Mouse (Mus musculus) hindbrain, embryonic 12.5 days (tissue): ENCODE measurements around the gene Selplg. TPM values are rescaled to one million over a fixed set of nuclear protein-coding genes. Genes with fewer than 3 reads are reported as not detected.

Experiments used
- ATAC-seq: fragments of 200-750 bp; cut with Nextera tagmentation; 2 replicates; pipeline ENCODE4 v1.8.0; 2017; ENCODE audit warnings: moderate TSS enrichment; ENCODE audit not compliant: low FRiP score
- H3K27ac ChIP-seq: fragments of 300-500 bp; sonication (generic); 2 replicates; pipeline ENCODE4 v1.5.1; 2016; ENCODE audit warnings: mild to moderate bottlenecking
- H3K27me3 ChIP-seq: fragments of 300-500 bp; sonication (generic); 2 replicates; pipeline ENCODE4 v1.6.1; 2016; ENCODE audit warnings: mild to moderate bottlenecking
- H3K36me3 ChIP-seq: fragments of 300-500 bp; sonication (generic); 2 replicates; pipeline ENCODE4 v1.6.1; 2016; ENCODE audit warnings: mild to moderate bottlenecking
- H3K4me1 ChIP-seq: fragments of 300-500 bp; sonication (generic); 2 replicates; pipeline ENCODE4 v1.6.1; 2016
- H3K4me2 ChIP-seq: fragments of 300-500 bp; sonication (generic); replicated peaks from 2 replicates; pipeline ENCODE4 v1.6.1; 2016; ENCODE audit warnings: mild to moderate bottlenecking
- H3K4me3 ChIP-seq: fragments of 300-500 bp; sonication (generic); 2 replicates; pipeline ENCODE4 v1.5.1; 2016; ENCODE audit warnings: mild to moderate bottlenecking
- H3K9ac ChIP-seq: fragments of 300-500 bp; sonication (generic); 2 replicates; pipeline ENCODE4 v1.6.1; 2016; ENCODE audit warnings: mild to moderate bottlenecking, moderate library complexity
- H3K9me3 ChIP-seq: fragments of 300-500 bp; sonication (generic); replicated peaks from 2 replicates; pipeline ENCODE4 v1.6.1; 2016; ENCODE audit warnings: mild to moderate bottlenecking
- WGBS: fragments of 180-500 bp; shearing (Covaris S2); methylation state at CpG from one replicate; pipeline ENCODE4 v1.1.7; 2016; 5-methylcytosine and 5-hydroxymethylcytosine counted together
- polyA plus RNA-seq: library from polyadenylated mRNA; unstranded; fragments of >200 nt; fragmentation: Nextera tagmentation; extraction: Ambion mirVana; gene quantifications from 2 replicates; pipeline ENCODE4 v1.2.1, GENCODE M21; 2016

Selplg gene
- polyA plus RNA-seq, 1 experiment from 2014 or later, result 1.3 TPM

- no peak overlapping the region for H3K4me3 ChIP-seq
- no peak overlapping the region for H3K4me2 ChIP-seq
- peaks cover 12% of the 10 kb centered on the region for H3K4me1 ChIP-seq
- no peaks in the 10 kb centered on the region for H3K27me3 ChIP-seq
- no peak for ATAC-seq
- H3K27ac ChIP-seq, result 0 out of 2 replicates have a peak overlapping the region, but pooled peaks have one; percentile 61
- no peaks in the 10 kb centered on the region for H3K9me3 ChIP-seq
- H3K9ac ChIP-seq, result no peak overlapping the region
- peaks cover 64% of the 10 kb centered on the region for H3K36me3 ChIP-seq
- 75% methylated on average over 8 of the region's 8 CpGs for WGBS
Measured at GRCm38 (mm10) chr5:113850680-113851230, 18.3 kb upstream of the Selplg start.

- Histone ChIP-seq H3K4me1 (peaks cover 4% of the 10 kb centered on the region; the same call in 1 of the 2 replicates), H3K36me3 (peaks cover 90% of the 10 kb centered on the region), H3K27ac (no peak overlapping the region), H3K9me3 (no peaks in the 10 kb centered on the region), H3K4me3 (no peak overlapping the region), H3K9ac (no peak overlapping the region), H3K4me2 (no peak overlapping the region), H3K27me3 (no peaks in the 10 kb centered on the region)
- ATAC-seq, result no peak
- WGBS, result 84% methylated on average over 9 of the region's 9 CpGs
Measured at GRCm38 (mm10) chr5:113847636-113848035, 15.2 kb upstream of the Selplg start.

DNA sequence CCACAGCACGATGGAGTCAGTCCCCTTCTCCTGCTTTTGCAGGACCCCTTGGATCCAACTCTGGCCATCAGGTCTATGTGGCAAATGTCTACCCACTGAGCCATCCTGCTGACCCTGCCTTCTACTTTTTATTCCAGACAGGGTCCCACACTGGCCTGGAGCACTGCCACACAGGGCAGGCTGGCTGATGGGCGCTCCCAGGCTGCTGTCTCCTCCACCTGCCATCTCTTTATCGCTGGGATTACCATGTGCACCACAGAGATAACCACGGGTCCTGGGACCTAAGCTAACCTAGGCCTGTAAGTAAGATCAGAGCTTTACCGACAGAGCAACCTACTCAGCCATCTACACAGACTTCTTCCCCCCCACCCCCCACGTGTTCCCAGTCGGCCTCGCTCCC lies 14.2 kb upstream of the Selplg start:
- Histone ChIP-seq H3K4me1 (peaks cover 4% of the 10 kb centered on the region; the same call in 1 of the 2 replicates), H3K27me3 (no peaks in the 10 kb centered on the region), H3K4me2 (no peak overlapping the region), H3K4me3 (no peak overlapping the region), H3K9ac (no peak overlapping the region), H3K27ac (no peak overlapping the region), H3K9me3 (no peaks in the 10 kb centered on the region), H3K36me3 (peaks cover 90% of the 10 kb centered on the region)
- WGBS, result 94% methylated on average over 8 of the region's 8 CpGs
- ATAC-seq, result no peak

DNA sequence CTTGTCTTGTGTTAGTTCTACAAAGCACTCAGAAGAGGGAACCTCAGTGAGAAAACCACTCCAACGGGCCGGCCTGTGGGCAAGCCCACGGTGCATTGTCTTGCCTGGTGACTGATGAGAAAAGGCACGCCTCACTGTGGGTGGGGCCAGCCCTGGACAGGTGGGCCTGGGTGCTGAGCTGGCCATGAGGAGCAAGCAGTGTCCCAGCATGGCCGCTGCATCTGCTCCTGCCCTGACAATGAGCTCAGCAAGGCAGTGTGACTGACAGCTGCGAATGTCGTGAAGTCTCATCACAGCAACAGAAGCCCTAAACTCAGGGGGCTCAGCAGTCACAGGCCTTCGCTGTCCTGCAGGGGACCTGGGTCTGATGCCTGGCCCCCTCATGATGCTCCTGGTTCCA lies 13.2 kb upstream of the Selplg start:
- peaks cover 82% of the 10 kb centered on the region for H3K36me3 ChIP-seq
- 90% methylated on average over 8 of the region's 8 CpGs for WGBS

DNA sequence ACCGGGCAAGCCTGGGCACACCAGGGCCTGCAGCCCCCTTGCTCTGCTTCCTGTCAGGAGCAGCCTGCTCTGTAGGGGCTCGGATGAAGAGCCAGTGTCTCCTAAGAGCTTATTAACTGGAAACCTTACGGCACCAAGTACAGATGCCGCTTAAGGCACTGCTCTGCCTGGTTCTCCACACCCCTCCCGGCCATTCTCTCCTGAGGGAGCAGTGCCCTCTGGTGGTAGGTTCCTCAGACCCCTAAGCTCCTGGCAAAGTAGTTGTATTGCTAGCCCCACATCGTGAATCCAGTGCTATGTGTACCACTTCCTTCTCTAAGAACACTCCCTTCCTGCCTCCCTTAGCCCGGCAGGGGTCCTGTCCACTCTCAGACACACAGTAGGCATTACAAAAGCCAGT lies 12.3 kb upstream of the Selplg start:
- H3K9me3 ChIP-seq, result no peaks in the 10 kb centered on the region
- no peak overlapping the region for H3K4me3 ChIP-seq
- no peak for ATAC-seq
- WGBS, result 72% methylated on average over 7 of the region's 7 CpGs
- no peaks in the 10 kb centered on the region for H3K27me3 ChIP-seq
- H3K4me2 ChIP-seq, result no peak overlapping the region
- H3K36me3 ChIP-seq, result peaks cover 81% of the 10 kb centered on the region
- H3K4me1 ChIP-seq, result no peaks in the 10 kb centered on the region; the same call in 1 of the 2 replicates
- H3K27ac ChIP-seq, result no peak overlapping the region
- no peak overlapping the region for H3K9ac ChIP-seq

More for the DNA sequence above, 13.2 kb upstream of the Selplg start:
- Histone ChIP-seq H3K9ac (no peak overlapping the region), H3K27me3 (no peaks in the 10 kb centered on the region), H3K4me3 (no peak overlapping the region), H3K4me1 (no peaks in the 10 kb centered on the region; the same call in 1 of the 2 replicates), H3K9me3 (no peaks in the 10 kb centered on the region), H3K4me2 (no peak overlapping the region), H3K27ac (no peak overlapping the region)
- ATAC-seq, result no peak

- Histone ChIP-seq H3K36me3 (peaks cover 76% of the 10 kb centered on the region), H3K4me1 (no peaks in the 10 kb centered on the region; the same call in 1 of the 2 replicates), H3K9me3 (no peaks in the 10 kb centered on the region), H3K4me2 (no peak overlapping the region), H3K27me3 (no peaks in the 10 kb centered on the region), H3K4me3 (no peak overlapping the region), H3K9ac (no peak overlapping the region), H3K27ac (no peak overlapping the region; the same call in 1 of the 2 replicates)
- ATAC-seq, result no peak
- 88% methylated on average over 15 of the region's 15 CpGs for WGBS
Measured at GRCm38 (mm10) chr5:113844106-113844505, 11.7 kb upstream of the Selplg start.

DNA sequence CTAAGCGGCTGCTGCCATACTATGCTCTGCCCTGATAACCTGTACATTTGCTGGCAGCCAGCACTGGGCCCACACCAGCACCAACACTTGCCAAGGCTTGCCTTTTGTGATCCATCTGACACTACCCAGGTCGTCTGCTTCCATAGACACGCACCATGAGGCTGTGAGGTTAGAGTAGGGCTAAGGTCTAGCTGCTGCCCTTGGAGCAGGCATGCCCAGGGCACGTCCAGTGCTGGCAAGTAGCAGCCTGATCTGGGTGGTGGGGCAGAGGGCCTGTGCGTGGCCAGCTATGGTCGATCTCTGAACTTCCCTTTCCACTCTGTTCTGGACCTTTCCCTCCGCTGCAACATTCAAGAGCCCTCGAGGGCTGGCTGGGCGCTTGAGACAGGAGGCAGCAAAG lies 10.5 kb upstream of the Selplg start:
- Histone ChIP-seq H3K9ac (no peak overlapping the region), H3K4me2 (no peak overlapping the region), H3K4me3 (no peak overlapping the region), H3K27me3 (no peaks in the 10 kb centered on the region), H3K9me3 (no peaks in the 10 kb centered on the region), H3K36me3 (peaks cover 66% of the 10 kb centered on the region), H3K4me1 (no peaks in the 10 kb centered on the region; the same call in 1 of the 2 replicates), H3K27ac (no peak overlapping the region)
- 95% methylated on average over 9 of the region's 9 CpGs for WGBS
- no peak for ATAC-seq

DNA sequence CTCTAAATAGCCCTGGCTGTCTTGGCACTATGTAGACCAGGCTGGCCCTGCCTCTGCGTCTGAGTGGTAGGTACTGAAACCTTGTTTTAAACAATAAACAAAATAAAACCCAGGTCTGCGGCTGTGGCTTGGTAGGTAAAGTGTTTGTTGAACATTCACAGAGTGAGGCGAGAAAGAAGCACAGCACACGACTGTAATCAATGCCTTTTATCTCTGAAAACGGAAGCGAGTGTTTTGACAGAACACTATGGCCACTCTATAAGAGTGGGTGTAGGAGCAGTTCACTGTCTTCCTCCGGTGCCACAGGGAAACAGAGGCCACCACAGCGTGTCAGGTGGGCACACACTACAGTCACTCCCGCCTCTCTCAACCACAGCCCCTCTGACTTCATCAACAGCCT lies 9.8 kb upstream of the Selplg start:
- no peak overlapping the region for H3K9ac ChIP-seq
- no peak for ATAC-seq
- 92% methylated on average over 9 of the region's 9 CpGs for WGBS
- peaks cover 59% of the 10 kb centered on the region for H3K36me3 ChIP-seq
- no peak overlapping the region for H3K27ac ChIP-seq
- H3K9me3 ChIP-seq, result no peaks in the 10 kb centered on the region
- H3K27me3 ChIP-seq, result no peaks in the 10 kb centered on the region
- H3K4me1 ChIP-seq, result no peaks in the 10 kb centered on the region; the same call in 1 of the 2 replicates
- no peak overlapping the region for H3K4me2 ChIP-seq
- H3K4me3 ChIP-seq, result no peak overlapping the region

DNA sequence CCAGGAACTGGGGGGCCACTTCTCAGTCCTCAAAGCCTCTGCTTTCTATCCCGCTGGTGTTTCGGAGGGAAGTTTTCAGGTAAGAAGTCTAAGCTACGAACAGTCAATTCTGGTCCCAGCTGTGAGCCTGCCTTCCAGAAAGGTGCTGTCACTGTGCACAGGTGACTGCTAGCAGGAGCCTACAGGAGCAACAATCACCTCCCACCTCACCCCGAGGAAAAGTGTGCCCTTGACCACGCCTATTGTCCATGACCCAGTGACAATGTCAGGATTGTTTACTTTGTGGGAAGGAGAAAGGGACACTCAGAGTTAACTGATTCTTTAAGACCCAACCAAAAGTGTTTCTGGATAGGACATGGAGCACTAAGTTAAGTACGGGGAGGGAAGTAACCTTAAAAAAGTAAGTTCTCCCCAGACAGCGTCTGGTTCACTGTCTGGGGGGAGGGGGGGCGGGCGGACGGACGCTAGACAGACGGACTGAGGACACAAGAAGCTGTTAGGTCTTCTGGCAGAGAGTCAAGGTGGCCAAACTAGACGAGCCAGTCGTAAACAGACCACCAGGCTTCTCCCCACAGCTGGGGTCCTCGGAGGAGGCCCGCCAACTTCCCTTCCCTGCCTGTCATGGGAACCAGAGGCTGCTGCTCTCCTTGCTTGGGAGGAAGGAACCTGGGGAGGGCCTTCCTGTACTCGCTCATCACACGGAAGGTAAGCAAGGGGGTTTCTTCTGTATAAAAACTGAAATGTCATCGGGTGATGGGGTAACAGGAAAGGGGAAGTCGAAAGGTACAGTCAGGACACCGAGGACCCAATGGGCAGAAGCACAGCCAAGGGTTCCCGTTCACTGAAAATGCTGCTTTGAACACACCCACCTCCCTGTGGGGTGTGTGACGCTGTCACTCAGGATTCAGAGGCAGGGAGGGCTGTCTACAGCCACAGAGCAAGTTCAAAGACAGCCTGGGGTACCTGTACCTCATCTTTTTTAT lies 9.1 kb upstream of the Selplg start:
- 83% methylated on average over 23 of the region's 23 CpGs for WGBS
- Histone ChIP-seq H3K4me1 (no peaks in the 10 kb centered on the region; the same call in 1 of the 2 replicates), H3K9me3 (no peaks in the 10 kb centered on the region), H3K36me3 (peaks cover 52% of the 10 kb centered on the region), H3K27me3 (no peaks in the 10 kb centered on the region), H3K4me3 (no peak overlapping the region), H3K4me2 (no peak overlapping the region), H3K27ac (no peak overlapping the region), H3K9ac (no peak overlapping the region)
- no peak for ATAC-seq

GRCm38 (mm10) chr5:113840443-113840842 lies 8.0 kb upstream of the Selplg start:
- no peak overlapping the region for H3K27ac ChIP-seq
- H3K4me3 ChIP-seq, result no peak overlapping the region
- no peak for ATAC-seq
- H3K36me3 ChIP-seq, result peaks cover 41% of the 10 kb centered on the region
- H3K27me3 ChIP-seq, result no peaks in the 10 kb centered on the region
- H3K4me1 ChIP-seq, result no peaks in the 10 kb centered on the region; the same call in 1 of the 2 replicates
- H3K4me2 ChIP-seq, result no peak overlapping the region
- WGBS, result 96% methylated on average over 4 of the region's 4 CpGs
- H3K9ac ChIP-seq, result no peak overlapping the region
- H3K9me3 ChIP-seq, result no peaks in the 10 kb centered on the region

DNA sequence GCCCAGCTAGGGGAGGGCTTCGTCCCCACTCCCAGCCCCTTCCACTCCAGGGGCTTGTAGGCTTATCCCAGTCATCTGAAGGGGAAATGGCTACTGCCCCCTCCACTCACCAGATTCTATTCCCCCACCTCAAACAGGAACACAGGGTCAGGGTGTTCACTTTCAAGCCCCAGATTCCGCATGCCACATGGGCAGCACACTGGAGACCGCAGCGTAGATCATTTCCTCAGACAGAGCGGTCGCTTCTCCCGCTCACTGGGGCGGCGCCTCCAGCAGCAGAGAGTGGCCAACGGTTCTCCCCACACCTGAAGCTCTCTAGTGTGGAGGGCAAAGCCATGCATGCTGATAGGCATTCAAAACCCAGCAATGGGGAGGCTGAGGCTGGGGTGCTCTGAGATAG lies 4.5 kb upstream of the Selplg start:
- H3K4me3 ChIP-seq, result no peak overlapping the region
- no peaks in the 10 kb centered on the region for H3K9me3 ChIP-seq
- no peaks in the 10 kb centered on the region; the same call in 1 of the 2 replicates for H3K27me3 ChIP-seq
- peaks cover 12% of the 10 kb centered on the region for H3K36me3 ChIP-seq
- 86% methylated on average over 10 of the region's 10 CpGs for whole genome bisulfite sequencing
- no peak overlapping the region for H3K4me2 ChIP-seq
- no peak overlapping the region for H3K27ac ChIP-seq
- H3K9ac ChIP-seq, result no peak overlapping the region
- ATAC-seq, result no peak
- peaks cover 3% of the 10 kb centered on the region; the same call in 1 of the 2 replicates for H3K4me1 ChIP-seq

DNA sequence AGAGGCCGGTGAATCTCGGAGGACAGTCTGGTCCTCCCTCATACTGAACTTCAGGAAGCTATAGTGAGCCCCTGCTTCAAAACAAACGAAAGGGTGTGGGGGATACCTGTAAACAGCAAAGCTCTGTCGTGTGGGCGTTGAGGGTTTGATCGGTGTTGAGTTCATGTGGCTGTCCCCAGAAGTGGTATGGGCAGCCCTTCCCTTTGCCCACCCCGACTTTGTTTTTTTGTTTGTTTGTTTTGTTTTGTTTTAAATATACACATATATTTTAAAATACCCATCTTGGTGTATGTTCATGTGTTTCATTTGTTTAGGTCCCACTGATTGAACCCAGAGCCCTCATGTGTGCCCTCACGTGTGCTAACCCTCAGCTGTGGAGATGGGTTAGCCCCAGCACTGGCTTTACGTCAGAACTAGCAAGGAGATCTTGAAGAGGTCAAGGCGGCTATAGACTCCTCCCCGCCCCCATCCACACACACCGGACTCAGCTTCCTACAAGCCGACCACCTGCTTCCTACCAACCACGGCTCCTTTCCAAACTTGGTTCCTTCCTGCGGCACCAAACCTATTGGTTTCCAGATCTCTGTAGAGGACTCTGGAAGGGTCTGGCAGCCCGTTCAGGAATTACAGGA lies 988 bp upstream of the Selplg start:
- ATAC-seq, result no peak
- Histone ChIP-seq H3K9me3 (no peaks in the 10 kb centered on the region), H3K36me3 (no peaks in the 10 kb centered on the region), H3K9ac (no peak overlapping the region), H3K4me1 (peaks cover 3% of the 10 kb centered on the region; the same call in 1 of the 2 replicates), H3K27ac (no peak overlapping the region), H3K4me3 (no peak overlapping the region), H3K27me3 (no peaks in the 10 kb centered on the region; the same call in 1 of the 2 replicates), H3K4me2 (no peak overlapping the region)
- WGBS, result 68% methylated on average over 16 of the region's 16 CpGs
